Mouse (Mus musculus): ENCODE results near the gene Ccdc184. TPM values are rescaled to one million over a fixed set of nuclear protein-coding genes. Genes with fewer than 3 reads are reported as not detected.

Gene Ccdc184
- polyA plus RNA-seq (2012; rRNA removed), result 3.6 and 4.2 TPM in 2 replicates

GRCm38 (mm10) chr15:98166963-98167644 lies at the start of gene Ccdc184:
TSS of gene Ccdc184 (plus strand) at chr15:98167158.
- DNase-seq (ENCODE audit: low spot score), result no peak

- DNase-seq (ENCODE audit: low spot score), result no peak
Observed at GRCm38 (mm10) chr15:98119363-98119762, 47.6 kb upstream of the Ccdc184 start.

GRCm38 (mm10) chr15:98120831-98121230 lies 46.1 kb upstream of the Ccdc184 start:
- DNase-seq (ENCODE audit: low spot score), result no peak

- no peak for DNase-seq (ENCODE audit: low spot score)
Observed at GRCm38 (mm10) chr15:98131001-98131400, 36.0 kb upstream of the Ccdc184 start.

GRCm38 (mm10) chr15:98131451-98131850 lies 35.5 kb upstream of the Ccdc184 start:
- no peak for DNase-seq (ENCODE audit: low spot score)

GRCm38 (mm10) chr15:98131942-98132655 lies 34.9 kb upstream of the Ccdc184 start:
- DNase-seq (ENCODE audit: low spot score), result no peak

GRCm38 (mm10) chr15:98133471-98133870 lies 33.5 kb upstream of the Ccdc184 start:
- DNase-seq (ENCODE audit: low spot score), result no peak

GRCm38 (mm10) chr15:98134034-98134433 lies 32.9 kb upstream of the Ccdc184 start:
- DNase-seq (ENCODE audit: low spot score), result no peak

- no peak for DNase-seq (ENCODE audit: low spot score)
Observed at GRCm38 (mm10) chr15:98134666-98135065, 32.3 kb upstream of the Ccdc184 start.

GRCm38 (mm10) chr15:98135671-98136070 lies 31.3 kb upstream of the Ccdc184 start:
- no peak for DNase-seq (ENCODE audit: low spot score)

GRCm38 (mm10) chr15:98136871-98137270 lies 30.1 kb upstream of the Ccdc184 start:
- no peak for DNase-seq (ENCODE audit: low spot score)

GRCm38 (mm10) chr15:98139763-98140162 lies 27.2 kb upstream of the Ccdc184 start:
- no peak for DNase-seq (ENCODE audit: low spot score)

- no peak for DNase-seq (ENCODE audit: low spot score)
Observed at GRCm38 (mm10) chr15:98140809-98141208, 26.1 kb upstream of the Ccdc184 start.

GRCm38 (mm10) chr15:98142515-98142914 lies 24.4 kb upstream of the Ccdc184 start:
- DNase-seq (ENCODE audit: low spot score), result no peak

- no peak for DNase-seq (ENCODE audit: low spot score)
Observed at GRCm38 (mm10) chr15:98144861-98145507, 22.0 kb upstream of the Ccdc184 start.

- peak; percentile 80 for DNase-seq (ENCODE audit: low spot score)
Observed at GRCm38 (mm10) chr15:98145559-98146181, 21.3 kb upstream of the Ccdc184 start.

GRCm38 (mm10) chr15:98148356-98148755 lies 18.6 kb upstream of the Ccdc184 start:
- DNase-seq (ENCODE audit: low spot score), result no peak

- DNase-seq (ENCODE audit: low spot score), result no peak
Observed at GRCm38 (mm10) chr15:98149166-98149602, 17.8 kb upstream of the Ccdc184 start.

- DNase-seq (ENCODE audit: low spot score), result no peak
Observed at GRCm38 (mm10) chr15:98152916-98153315, 14.0 kb upstream of the Ccdc184 start.

- no peak for DNase-seq (ENCODE audit: low spot score)
Observed at GRCm38 (mm10) chr15:98153625-98154024, 13.3 kb upstream of the Ccdc184 start.

- no peak for DNase-seq (ENCODE audit: low spot score)
Observed at GRCm38 (mm10) chr15:98154146-98154545, 12.8 kb upstream of the Ccdc184 start.

GRCm38 (mm10) chr15:98154631-98155030 lies 12.3 kb upstream of the Ccdc184 start:
- no peak for DNase-seq (ENCODE audit: low spot score)
